Mouse (Mus musculus) limb, embryonic 12.5 days (tissue): ENCODE data around the gene Snx21. TPM values are rescaled to one million over a fixed set of nuclear protein-coding genes. Genes with fewer than 3 reads are reported as not detected.

Source experiments
- ATAC-seq: fragments of 200-750 bp; cut with Nextera tagmentation; 2 replicates; pipeline ENCODE4 v1.8.0; 2017; ENCODE audit warnings: low read depth, moderate TSS enrichment; ENCODE audit not compliant: insufficient number of reproducible peaks, insufficient read depth, low FRiP score, low TSS enrichment
- H3K27ac ChIP-seq: fragments of 300-500 bp; sonication (generic); 2 replicates; pipeline ENCODE4 v1.5.1; 2016; ENCODE audit warnings: mild to moderate bottlenecking, moderate library complexity
- H3K27me3 ChIP-seq: fragments of 300-500 bp; sonication (generic); 2 replicates; pipeline ENCODE4 v1.6.1; 2016; ENCODE audit warnings: mild to moderate bottlenecking, moderate library complexity
- H3K36me3 ChIP-seq: fragments of 300-500 bp; sonication (generic); 2 replicates; pipeline ENCODE4 v1.6.1; 2016; ENCODE audit warnings: mild to moderate bottlenecking, moderate library complexity
- H3K4me1 ChIP-seq: fragments of 300-500 bp; sonication (generic); replicated peaks from 2 replicates; pipeline ENCODE4 v1.6.1; 2016
- H3K4me2 ChIP-seq: fragments of 300-500 bp; sonication (generic); 2 replicates; pipeline ENCODE4 v1.6.1; 2016; ENCODE audit warnings: mild to moderate bottlenecking, moderate library complexity
- H3K4me3 ChIP-seq: fragments of 300-500 bp; sonication (generic); replicated peaks from 2 replicates; pipeline ENCODE4 v1.5.1; 2016; ENCODE audit warnings: mild to moderate bottlenecking
- H3K9ac ChIP-seq: fragments of 300-500 bp; sonication (generic); replicated peaks from 2 replicates; pipeline ENCODE4 v1.6.1; 2016; ENCODE audit warnings: mild to moderate bottlenecking, moderate library complexity
- H3K9me3 ChIP-seq: fragments of 300-500 bp; sonication (generic); 2 replicates; pipeline ENCODE4 v1.6.1; 2016; ENCODE audit warnings: mild to moderate bottlenecking, moderate library complexity
- WGBS: fragments of 180-500 bp; shearing (Covaris S2); methylation state at CpG from one replicate; pipeline ENCODE4 v1.1.7; 2016; 5-methylcytosine and 5-hydroxymethylcytosine counted together
- polyA plus RNA-seq: library from polyadenylated mRNA; unstranded; fragments of >200 nt; fragmentation: Nextera tagmentation; extraction: Ambion mirVana; gene quantifications from 2 replicates; pipeline ENCODE4 v1.2.1, GENCODE M21; 2016

Snx21 gene
- polyA plus RNA-seq, 1 experiment from 2014 or later = 19.0 TPM

DNA sequence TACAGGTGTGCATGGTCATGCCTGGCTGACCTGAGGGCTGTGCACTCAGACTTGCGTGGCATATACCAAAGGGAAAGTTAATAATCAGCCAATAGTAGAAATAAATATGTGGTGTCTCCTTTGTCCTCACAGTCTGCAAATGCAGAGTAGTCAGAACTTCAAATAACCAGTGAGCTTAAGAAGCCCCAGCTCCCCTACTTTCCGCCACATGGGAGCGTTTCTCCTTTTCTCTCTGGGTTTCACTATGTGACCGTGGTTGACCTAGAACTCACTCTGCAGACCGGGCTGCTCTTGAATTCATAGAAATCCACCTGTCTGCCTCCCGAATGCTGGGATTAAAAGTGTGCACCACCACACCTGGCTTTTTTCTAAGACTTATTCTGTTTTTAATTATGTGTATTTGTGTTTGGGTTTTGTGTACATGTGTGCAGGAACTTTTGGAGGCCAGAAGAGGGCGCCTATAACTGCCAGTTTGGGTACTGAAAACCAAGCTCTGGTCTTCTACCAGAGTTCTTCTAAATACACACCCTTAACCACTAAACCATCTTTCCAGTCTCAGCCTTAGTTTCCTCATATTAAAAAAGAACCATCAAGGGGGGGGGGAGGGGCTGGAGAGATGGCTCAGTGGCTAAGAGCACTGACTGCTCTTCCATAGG, 1.6 kb upstream of the Snx21 start:
- Histone ChIP-seq H3K4me3 (no peak overlapping the region), H3K9me3 (no peaks in the 10 kb centered on the region), H3K36me3 (peaks cover 7% of the 10 kb centered on the region; the same call in 1 of the 2 replicates), H3K4me1 (peaks cover 12% of the 10 kb centered on the region), H3K4me2 (no peak overlapping the region), H3K9ac (no peak overlapping the region), H3K27me3 (0 out of 2 replicates have a peak, but pooled peaks cover 3% of the 10 kb centered on the region), H3K27ac (no peak overlapping the region)
- 77% methylated on average over 7 of the region's 7 CpGs for WGBS
- ATAC-seq = no peak

DNA sequence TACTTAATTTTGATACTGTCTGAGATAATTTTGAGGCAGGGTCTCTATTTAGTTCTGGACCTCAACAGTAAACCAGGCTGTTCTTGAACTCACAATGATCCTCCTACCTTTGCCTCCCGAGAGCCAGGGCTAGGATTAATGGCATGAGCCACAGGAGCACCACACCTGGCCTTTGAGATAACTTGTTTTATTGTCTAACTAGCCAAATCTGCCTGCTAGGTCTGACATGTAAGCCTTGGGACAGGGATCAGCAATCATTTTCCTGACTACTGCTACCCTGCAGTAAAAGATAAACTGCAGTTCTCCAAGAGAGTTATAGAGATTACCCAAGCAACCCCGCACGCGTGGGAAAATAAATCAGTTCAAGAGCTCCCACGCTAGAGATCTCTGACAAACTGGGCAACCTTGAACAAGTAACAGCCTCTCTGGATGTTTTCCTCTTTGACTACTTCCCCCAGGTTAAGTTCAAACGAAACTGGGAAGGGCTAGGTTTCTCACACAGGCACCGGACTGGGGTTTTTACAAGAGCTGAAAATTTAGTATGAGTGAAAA, 678 bp upstream of the Snx21 start:
- Histone ChIP-seq H3K36me3 (peaks cover 13% of the 10 kb centered on the region), H3K4me3 (peak overlapping the region; percentile 68), H3K9ac (peak overlapping the region; percentile 75; the same call in 1 of the 2 replicates), H3K27me3 (0 out of 2 replicates have a peak, but pooled peaks cover 3% of the 10 kb centered on the region), H3K4me1 (peaks cover 12% of the 10 kb centered on the region), H3K27ac (peak overlapping the region; percentile 73), H3K9me3 (no peaks in the 10 kb centered on the region), H3K4me2 (peak overlapping the region; percentile 84)
- no peak for ATAC-seq
- WGBS = 10% methylated on average over 7 of the region's 7 CpGs

DNA sequence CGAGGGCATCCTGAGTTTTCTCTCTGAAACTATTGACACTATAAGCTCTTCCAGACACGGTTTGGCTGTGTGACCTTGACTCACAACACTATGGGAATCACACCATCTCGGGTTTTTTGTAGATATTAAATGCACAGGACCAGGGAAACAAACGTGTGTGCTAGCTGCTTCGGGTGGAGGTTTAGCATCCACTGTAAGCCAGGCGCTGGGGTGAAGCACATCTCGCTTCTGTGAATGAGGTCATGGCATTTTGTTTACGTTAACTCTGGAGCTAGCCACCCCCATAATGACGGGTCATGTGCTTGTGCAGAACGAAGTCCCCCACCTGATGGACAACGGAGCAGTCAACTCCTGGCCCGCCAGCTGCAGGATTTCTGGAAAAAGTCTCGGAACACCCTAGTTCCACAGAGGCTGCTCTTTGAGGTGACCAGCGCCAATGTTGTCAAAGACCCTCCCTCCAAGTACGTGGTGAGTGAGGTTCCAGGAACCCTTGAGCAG, 814 bp downstream of the Snx21 start:
- ATAC-seq = no peak
- 7% methylated on average over 15 of the region's 15 CpGs for WGBS

DNA sequence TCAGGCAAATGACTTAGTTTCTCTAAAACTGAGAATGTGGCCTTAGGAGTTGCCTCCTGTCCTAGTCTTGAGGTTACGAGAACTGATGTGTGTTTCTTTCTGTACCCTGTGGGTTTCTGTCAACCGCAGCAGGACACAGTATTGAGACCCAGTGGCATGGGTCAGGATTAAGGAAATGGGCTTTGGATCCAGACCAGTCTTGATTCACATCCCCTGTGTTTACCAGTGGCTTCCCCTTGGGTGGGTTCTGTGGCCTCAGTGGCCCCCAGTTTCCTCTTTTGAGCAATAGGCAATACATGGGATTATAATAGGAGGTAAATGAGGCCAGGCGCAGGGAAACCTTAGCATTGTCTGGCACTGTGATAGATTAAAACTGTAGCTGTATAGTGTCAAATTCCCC, 1.4 kb downstream of the Snx21 start:
- Histone ChIP-seq H3K4me1 (peaks cover 12% of the 10 kb centered on the region), H3K4me3 (no peak overlapping the region), H3K4me2 (peak overlapping the region; percentile 84), H3K9ac (peak overlapping the region; percentile 75), H3K27ac (no peak overlapping the region), H3K27me3 (no peaks in the 10 kb centered on the region), H3K36me3 (peaks cover 34% of the 10 kb centered on the region), H3K9me3 (no peaks in the 10 kb centered on the region)
- WGBS = 87% methylated on average over 3 of the region's 3 CpGs
- ATAC-seq = no peak

More for the DNA sequence above, 814 bp downstream of the Snx21 start:
- 0 out of 2 replicates have a peak, but pooled peaks cover 3% of the 10 kb centered on the region for H3K27me3 ChIP-seq
- H3K4me2 ChIP-seq = peak overlapping the region; percentile 84
- H3K27ac ChIP-seq = peak overlapping the region; percentile 73; the same call in 1 of the 2 replicates
- no peaks in the 10 kb centered on the region for H3K9me3 ChIP-seq
- peaks cover 12% of the 10 kb centered on the region for H3K4me1 ChIP-seq
- peak overlapping the region; percentile 75 for H3K9ac ChIP-seq
- peaks cover 28% of the 10 kb centered on the region for H3K36me3 ChIP-seq
- H3K4me3 ChIP-seq = peak overlapping the region; percentile 68

DNA sequence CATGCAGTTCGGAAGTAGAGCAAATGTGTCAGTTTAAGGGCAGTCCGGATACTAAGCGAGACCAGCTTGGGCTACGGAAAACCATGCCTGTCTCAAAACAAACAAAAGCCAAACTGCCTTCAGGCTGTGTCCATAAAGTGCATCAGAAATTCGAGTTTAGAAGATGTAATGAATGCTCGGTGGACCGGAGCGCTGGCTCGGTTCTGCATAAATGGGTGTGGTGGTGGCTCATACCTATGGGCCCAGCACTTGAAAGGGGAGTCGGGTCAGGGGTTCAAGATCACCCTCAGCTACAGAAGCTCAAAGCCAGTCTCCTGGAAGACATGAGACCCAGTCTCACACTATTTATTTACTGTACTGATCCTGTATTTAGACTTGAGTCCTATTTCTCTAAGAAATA, 2.2 kb downstream of the Snx21 start:
- WGBS = 87% methylated on average over 10 of the region's 10 CpGs
- Histone ChIP-seq H3K27me3 (no peaks in the 10 kb centered on the region), H3K4me3 (no peak overlapping the region), H3K4me1 (peaks cover 12% of the 10 kb centered on the region), H3K27ac (no peak overlapping the region), H3K36me3 (peaks cover 41% of the 10 kb centered on the region), H3K9me3 (no peaks in the 10 kb centered on the region), H3K9ac (no peak overlapping the region), H3K4me2 (no peak overlapping the region)
- ATAC-seq = no peak

DNA sequence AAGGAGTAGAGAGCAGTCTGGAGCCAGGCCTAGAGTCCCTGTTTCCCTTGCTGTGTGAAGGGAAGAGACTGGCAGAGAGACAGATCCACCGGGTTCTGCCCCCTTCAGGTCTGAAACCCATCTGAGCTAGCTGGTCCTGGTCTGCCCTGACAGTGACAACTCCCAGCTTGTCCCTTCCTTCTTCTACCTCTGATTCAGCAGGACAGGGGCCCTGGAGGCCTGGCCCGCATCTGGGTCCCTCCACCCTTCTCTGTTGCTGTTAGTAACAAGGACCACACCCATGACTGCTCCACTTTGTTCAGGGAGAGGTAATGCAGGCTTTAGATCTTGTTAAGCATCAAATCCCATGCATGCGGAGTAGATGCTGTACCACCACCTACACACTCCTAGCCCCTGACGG, 2.8 kb downstream of the Snx21 start:
- Histone ChIP-seq H3K27me3 (no peaks in the 10 kb centered on the region), H3K9ac (peak overlapping the region; percentile 44; the same call in 1 of the 2 replicates), H3K4me2 (no peak overlapping the region), H3K36me3 (peaks cover 47% of the 10 kb centered on the region), H3K27ac (no peak overlapping the region), H3K9me3 (no peaks in the 10 kb centered on the region), H3K4me1 (peaks cover 12% of the 10 kb centered on the region), H3K4me3 (no peak overlapping the region)
- WGBS = 78% methylated on average over 4 of the region's 4 CpGs
- ATAC-seq = no peak

DNA sequence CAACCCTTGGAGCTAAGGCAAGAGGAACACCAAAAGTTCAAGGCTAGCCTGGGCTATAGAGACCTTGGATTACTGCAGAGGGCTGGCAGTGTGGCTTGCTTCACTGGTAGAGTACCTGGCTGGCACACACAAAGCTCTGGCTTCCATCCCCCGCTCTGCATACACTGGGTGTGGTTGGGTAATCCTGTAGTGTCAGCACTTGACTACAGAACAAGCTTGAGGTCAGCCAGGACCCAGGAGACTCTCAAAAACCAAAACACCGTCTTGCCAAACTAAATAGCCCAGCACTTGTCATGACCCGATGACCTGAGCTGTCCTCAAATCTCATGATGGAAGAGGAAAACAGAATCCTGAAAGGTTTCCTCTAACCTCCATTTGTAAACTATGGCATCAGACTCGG, 4.8 kb downstream of the Snx21 start:
- H3K9me3 ChIP-seq = no peaks in the 10 kb centered on the region
- H3K4me2 ChIP-seq = no peak overlapping the region
- peaks cover 63% of the 10 kb centered on the region for H3K36me3 ChIP-seq
- H3K27me3 ChIP-seq = no peaks in the 10 kb centered on the region
- H3K9ac ChIP-seq = no peak overlapping the region
- H3K4me3 ChIP-seq = no peak overlapping the region
- H3K27ac ChIP-seq = no peak overlapping the region
- WGBS = 81% methylated on average over 4 of the region's 4 CpGs
- peaks cover 8% of the 10 kb centered on the region for H3K4me1 ChIP-seq
- no peak for ATAC-seq

DNA sequence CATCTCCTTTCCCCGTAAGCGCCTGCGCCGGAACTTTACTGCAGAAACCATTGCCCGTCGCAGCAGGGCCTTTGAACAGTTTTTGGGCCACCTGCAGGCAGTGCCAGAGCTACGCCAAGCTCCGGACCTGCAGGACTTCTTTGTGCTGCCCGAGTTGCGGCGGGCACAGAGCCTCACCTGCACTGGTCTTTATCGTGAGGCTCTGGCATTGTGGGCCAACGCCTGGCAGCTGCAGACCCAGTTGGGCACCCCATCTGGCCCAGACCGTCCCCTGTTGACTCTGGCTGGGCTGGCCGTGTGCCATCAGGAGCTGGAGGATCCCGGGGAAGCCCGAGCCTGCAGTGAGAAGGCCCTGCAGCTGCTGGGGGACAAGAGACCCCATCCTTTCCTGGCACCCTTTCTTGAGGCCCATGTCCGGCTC, 6.2 kb downstream of the Snx21 start:
- no peaks in the 10 kb centered on the region for H3K9me3 ChIP-seq
- H3K4me3 ChIP-seq = no peak overlapping the region
- WGBS = 92% methylated on average over 18 of the region's 18 CpGs
- ATAC-seq = no peak
- H3K9ac ChIP-seq = no peak overlapping the region
- H3K36me3 ChIP-seq = peaks cover 77% of the 10 kb centered on the region
- H3K4me2 ChIP-seq = no peak overlapping the region
- peaks cover 4% of the 10 kb centered on the region for H3K4me1 ChIP-seq
- H3K27ac ChIP-seq = no peak overlapping the region
- no peaks in the 10 kb centered on the region for H3K27me3 ChIP-seq

DNA sequence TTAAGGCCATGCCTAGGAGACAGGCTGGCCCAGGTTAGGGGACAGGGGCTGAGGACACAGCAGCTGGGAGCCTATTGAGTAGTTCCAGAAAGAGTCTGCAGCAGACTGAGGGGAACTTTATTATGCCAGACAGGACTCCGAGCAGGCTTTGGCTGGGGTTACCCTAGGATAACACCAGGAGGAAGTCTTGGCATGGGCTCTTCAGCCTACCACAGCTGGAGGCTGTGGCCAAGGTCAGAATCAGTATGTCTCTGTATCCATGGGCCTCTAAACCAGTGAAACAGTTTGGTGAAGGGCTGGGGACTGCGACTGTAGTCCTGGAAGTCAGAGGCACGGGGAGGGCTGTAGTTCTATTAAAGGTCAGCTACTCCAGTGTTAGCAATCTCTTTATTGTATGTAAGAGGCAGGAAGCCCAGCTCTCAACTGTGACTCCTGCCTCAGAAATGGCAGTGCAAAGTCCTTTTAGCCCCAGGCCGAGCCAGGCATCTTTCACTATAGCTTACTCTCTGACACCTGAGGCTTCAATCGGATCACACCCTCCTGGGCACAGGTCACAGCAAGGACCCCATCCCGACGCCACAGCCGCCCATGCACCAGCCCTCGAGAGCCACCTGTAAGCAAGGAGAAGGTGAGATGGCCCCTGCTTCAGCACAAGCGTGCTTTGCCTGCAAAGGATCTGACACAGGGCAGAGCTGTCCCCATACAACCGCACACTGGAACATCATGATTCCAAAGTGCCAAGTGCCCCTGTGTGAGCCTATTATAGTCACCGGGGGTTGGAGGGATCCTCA, 7.0 kb downstream of the Snx21 start:
- Histone ChIP-seq H3K27ac (no peak overlapping the region), H3K9me3 (no peaks in the 10 kb centered on the region), H3K4me3 (no peak overlapping the region), H3K27me3 (no peaks in the 10 kb centered on the region), H3K9ac (no peak overlapping the region), H3K4me2 (no peak overlapping the region), H3K36me3 (peaks cover 80% of the 10 kb centered on the region), H3K4me1 (no peaks in the 10 kb centered on the region)
- WGBS = 93% methylated on average over 12 of the region's 12 CpGs
- ATAC-seq = no peak

DNA sequence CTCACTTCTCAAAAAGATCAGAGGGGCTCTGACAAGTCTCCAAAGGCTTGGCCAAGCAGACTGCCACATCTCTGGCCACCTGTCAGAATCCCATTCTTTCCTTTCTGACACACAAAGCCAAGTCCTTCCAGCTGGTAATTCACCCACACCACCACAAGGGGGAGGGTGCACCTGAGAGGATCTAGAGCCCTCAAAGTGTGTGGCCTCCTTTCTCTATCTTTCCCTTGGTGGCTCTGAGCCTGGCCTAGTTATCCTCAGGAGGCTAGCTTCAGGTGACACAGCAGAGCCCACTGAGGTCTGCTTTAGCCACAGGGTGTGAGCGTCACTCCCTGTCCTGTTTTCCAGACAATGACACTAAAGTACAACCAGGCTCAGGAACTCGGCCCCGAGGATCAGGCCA, 7.6 kb downstream of the Snx21 start:
- ATAC-seq = no peak
- H3K27ac ChIP-seq = no peak overlapping the region
- no peak overlapping the region for H3K4me2 ChIP-seq
- WGBS = 91% methylated on average over 3 of the region's 3 CpGs
- no peak overlapping the region for H3K9ac ChIP-seq
- no peaks in the 10 kb centered on the region for H3K4me1 ChIP-seq
- no peak overlapping the region for H3K4me3 ChIP-seq
- H3K9me3 ChIP-seq = no peaks in the 10 kb centered on the region
- no peaks in the 10 kb centered on the region for H3K27me3 ChIP-seq
- peaks cover 84% of the 10 kb centered on the region for H3K36me3 ChIP-seq

DNA sequence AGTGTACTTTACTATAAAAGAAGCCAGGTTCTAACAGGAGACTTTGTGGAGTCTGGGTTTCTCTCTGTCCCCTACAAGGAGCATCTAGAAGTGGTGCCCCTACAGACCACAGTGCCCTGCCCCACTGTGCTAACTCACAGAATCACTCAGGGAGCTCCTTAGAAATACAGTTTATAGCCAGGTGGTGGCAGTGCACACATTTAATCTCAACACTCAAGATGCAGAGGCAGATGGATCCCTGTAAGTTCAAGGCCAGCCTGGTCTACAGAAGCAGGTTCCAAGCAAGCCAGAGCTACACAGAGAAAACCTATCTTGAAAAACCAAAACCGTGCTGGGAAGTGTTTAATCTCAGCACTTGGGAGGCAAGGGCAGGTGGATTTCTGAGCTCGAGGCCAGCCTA, 8.1 kb downstream of the Snx21 start:
- Histone ChIP-seq H3K9me3 (no peaks in the 10 kb centered on the region), H3K4me3 (no peak overlapping the region), H3K27ac (no peak overlapping the region), H3K4me2 (no peak overlapping the region), H3K36me3 (peaks cover 84% of the 10 kb centered on the region), H3K27me3 (no peaks in the 10 kb centered on the region), H3K9ac (no peak overlapping the region), H3K4me1 (no peaks in the 10 kb centered on the region)
- 93% methylated on average over 2 of the region's 2 CpGs for WGBS
- no peak for ATAC-seq
